Mouse (Mus musculus) lung, adult 2 months (tissue): ENCODE data around the gene Shank2. TPM values are rescaled to one million over a fixed set of nuclear protein-coding genes. Genes with fewer than 3 reads are reported as not detected.

ENCODE experiments used
- DNase-seq: peaks from one replicate; pipeline ENCODE4 v3.0.0; 2022
- H3K4me1 ChIP-seq: fragments of 200-500 bp; 2 replicates; pipeline ENCODE4 v1.6.1; 2011; ENCODE audit warnings: low read length; ENCODE audit not compliant: control insufficient read depth, insufficient read depth
- H3K4me3 ChIP-seq: fragments of 200-500 bp; replicated peaks from 2 replicates; pipeline ENCODE3; 2011; ENCODE audit warnings: low read depth, mild to moderate bottlenecking, control low read depth, low read length; ENCODE audit errors: extremely low read depth
- CTCF ChIP-seq: fragments of 200-500 bp; IDR thresholded peaks from 2 replicates; pipeline ENCODE4 v1.5.1; 2011; ENCODE audit warnings: mild to moderate bottlenecking, low read length, control low read depth; ENCODE audit not compliant: insufficient read depth
- POLR2A ChIP-seq: fragments of 200-500 bp; IDR thresholded peaks from 2 replicates; pipeline ENCODE4 v1.6.1; 2011; ENCODE audit warnings: low read depth, mild to moderate bottlenecking, control low read depth, low read length, borderline replicate concordance; ENCODE audit errors: extremely low read depth
- WGBS: fragments of 180-500 bp; shearing (Covaris S2); methylation state at CpG from one replicate; pipeline ENCODE4 v1.1.7; 2018; 5-methylcytosine and 5-hydroxymethylcytosine counted together
- polyA plus RNA-seq: library from polyadenylated mRNA; depleted of rRNA; stranded (reverse); fragments of >200 nt; gene quantifications from 2 replicates; pipeline ENCODE4 v1.2.3, GENCODE M21; 2012

Shank2 gene
- polyA plus RNA-seq, 1 experiment: 3.5 TPM

DNA sequence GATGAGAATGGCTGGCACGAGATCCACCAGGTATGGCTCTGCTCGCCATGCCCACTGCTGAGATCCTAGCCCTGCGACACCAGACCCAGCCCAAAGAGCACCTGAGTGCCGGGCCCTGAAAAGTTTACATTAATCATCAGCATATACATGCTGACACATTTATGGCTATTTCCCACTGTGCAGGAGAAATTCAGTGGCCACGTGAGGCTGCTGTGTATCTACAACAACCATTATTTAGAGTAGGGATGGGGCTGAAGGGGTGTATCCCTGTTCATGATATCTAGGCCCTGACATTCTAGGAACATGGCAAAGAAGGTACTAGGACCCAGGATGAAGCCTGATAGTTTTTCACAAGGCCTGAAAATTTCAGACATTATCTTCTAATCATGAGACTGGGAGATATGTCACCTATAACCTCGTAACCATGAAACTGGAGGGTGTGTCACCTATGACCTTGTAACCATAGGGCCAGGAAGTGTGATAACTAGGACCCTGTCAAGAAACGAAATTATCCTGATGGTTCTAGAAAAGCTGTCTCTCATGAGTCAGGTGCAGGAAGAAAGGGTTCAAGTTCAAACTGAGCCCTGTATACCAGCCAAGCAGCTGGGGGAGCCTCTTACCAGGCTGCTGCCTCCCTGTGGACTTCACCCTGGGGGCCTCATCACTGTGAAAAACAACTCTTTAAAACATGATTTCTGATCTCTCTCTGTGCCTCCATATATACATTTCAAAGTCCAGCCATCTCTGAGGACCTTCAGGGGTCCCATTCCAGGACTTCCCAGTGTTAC, 68.6 kb downstream of the Shank2 start:
- TF ChIP-seq POLR2A: no peak
- TF ChIP-seq CTCF: no peak
- no peak for DNase-seq
- 68% methylated on average over 7 of the region's 7 CpGs for WGBS
- H3K4me1 ChIP-seq: no peaks in the 10 kb centered on the region
- H3K4me3 ChIP-seq: no peak overlapping the region

DNA sequence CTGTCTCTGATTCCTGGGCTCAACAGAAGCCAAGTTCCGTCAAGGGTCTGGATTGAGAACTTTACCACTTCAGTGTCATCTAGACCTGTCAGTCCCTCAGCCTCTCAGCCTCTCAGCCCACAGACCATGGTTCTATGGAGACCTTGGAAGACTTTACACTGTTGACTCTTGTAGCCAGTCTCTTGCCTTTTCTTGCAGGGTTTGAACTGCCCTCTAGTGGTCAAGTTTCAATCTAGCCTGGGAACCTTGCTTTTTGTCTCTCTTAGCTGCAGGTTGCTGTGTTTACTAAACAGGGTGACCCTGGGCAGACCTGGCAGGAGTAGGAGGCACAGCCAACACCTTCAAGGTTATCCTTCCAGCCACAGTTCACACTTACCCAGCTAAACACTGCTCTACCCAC, 70.5 kb downstream of the Shank2 start:
- no peak for TF ChIP-seq POLR2A
- 0 out of 2 replicates have a peak, but pooled peaks have one; percentile 0 for TF ChIP-seq CTCF
- no peak for DNase-seq
- 50% methylated on average over 1 of the region's 1 CpGs for WGBS
- Histone ChIP-seq H3K4me1 (no peaks in the 10 kb centered on the region), H3K4me3 (no peak overlapping the region)

- no peak for TF ChIP-seq POLR2A
- no peak for TF ChIP-seq CTCF
- no peaks in the 10 kb centered on the region for H3K4me1 ChIP-seq
- WGBS: 88% methylated on average over 2 of the region's 2 CpGs
- DNase-seq: no peak
- H3K4me3 ChIP-seq: no peak overlapping the region
Measured at GRCm38 (mm10) chr7:144072856-144073255, 71.1 kb downstream of the Shank2 start.

GRCm38 (mm10) chr7:144074718-144075117, 73.0 kb downstream of the Shank2 start:
- H3K4me1 ChIP-seq: no peaks in the 10 kb centered on the region
- H3K4me3 ChIP-seq: no peak overlapping the region
- WGBS: 23% methylated on average over 3 of the region's 3 CpGs
- peak; percentile 66 for DNase-seq
- no peak for TF ChIP-seq POLR2A
- peak; percentile 82 for TF ChIP-seq CTCF

GRCm38 (mm10) chr7:144078661-144079060, 76.9 kb downstream of the Shank2 start:
- Histone ChIP-seq H3K4me3 (no peak overlapping the region), H3K4me1 (no peaks in the 10 kb centered on the region)
- TF ChIP-seq POLR2A (no peak), CTCF (no peak)
- no peak for DNase-seq
- 73% methylated on average over 1 of the region's 1 CpGs for WGBS

GRCm38 (mm10) chr7:144079861-144080260, 78.1 kb downstream of the Shank2 start:
- Histone ChIP-seq H3K4me3 (no peak overlapping the region), H3K4me1 (no peaks in the 10 kb centered on the region)
- 83% methylated on average over 1 of the region's 1 CpGs for WGBS
- no peak for TF ChIP-seq CTCF
- no peak for TF ChIP-seq POLR2A
- DNase-seq: no peak

DNA sequence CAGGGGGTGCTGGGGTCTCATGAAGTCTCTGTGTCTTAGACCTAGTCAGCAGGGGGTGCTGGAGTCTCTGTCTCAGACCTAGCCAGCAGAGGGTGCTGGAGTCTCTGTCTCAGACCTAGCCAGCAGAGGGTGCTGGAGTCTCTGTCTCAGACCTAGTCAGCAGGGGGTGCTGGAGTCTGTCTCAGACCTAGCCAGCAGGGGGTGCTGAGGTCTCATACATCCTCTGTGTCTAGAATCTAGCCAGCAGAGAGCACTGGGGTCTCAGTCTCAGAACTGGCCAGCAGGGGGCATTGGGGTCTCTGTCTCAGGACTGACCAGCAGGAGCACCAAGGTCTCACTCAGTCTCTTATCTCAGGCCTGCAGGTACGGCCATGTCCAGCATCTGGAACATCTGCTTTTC, 79.7 kb downstream of the Shank2 start:
- no peaks in the 10 kb centered on the region for H3K4me1 ChIP-seq
- no peak overlapping the region for H3K4me3 ChIP-seq
- TF ChIP-seq POLR2A (no peak), CTCF (peak; percentile 22)
- DNase-seq: no peak
- 79% methylated on average over 1 of the region's 1 CpGs for whole genome bisulfite sequencing

- Histone ChIP-seq H3K4me3 (no peak overlapping the region), H3K4me1 (no peaks in the 10 kb centered on the region)
- WGBS: 66% methylated on average over 2 of the region's 2 CpGs
- DNase-seq: no peak
- TF ChIP-seq CTCF (no peak), POLR2A (no peak)
Measured at GRCm38 (mm10) chr7:144081963-144082362, 80.2 kb downstream of the Shank2 start.

DNA sequence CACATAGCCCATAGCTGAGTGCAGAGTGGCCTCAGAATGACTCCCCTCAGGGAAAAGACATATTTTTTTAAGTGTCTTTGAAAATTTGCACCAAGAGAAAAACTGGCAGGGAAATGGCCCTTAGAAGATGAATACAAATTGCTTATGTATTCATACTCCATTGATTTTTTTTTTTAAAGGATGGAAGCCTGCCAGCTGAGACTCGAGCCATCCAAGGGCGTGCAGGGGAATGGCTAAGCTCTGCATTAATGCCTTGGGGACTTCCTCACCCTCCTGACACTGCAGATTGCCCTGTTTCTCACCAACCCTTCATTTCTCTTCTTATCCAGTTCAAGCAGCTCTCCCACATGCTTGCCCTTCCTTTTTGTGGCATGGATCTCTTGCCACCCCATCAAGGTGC, 85.5 kb downstream of the Shank2 start:
- Histone ChIP-seq H3K4me3 (no peak overlapping the region), H3K4me1 (no peaks in the 10 kb centered on the region)
- TF ChIP-seq POLR2A (no peak), CTCF (no peak)
- 39% methylated on average over 2 of the region's 2 CpGs for WGBS
- DNase-seq: no peak

- Histone ChIP-seq H3K4me3 (no peak overlapping the region), H3K4me1 (no peaks in the 10 kb centered on the region)
- WGBS: 84% methylated on average over 12 of the region's 12 CpGs
- no peak for DNase-seq
- no peak for TF ChIP-seq POLR2A
- TF ChIP-seq CTCF: no peak
Measured at GRCm38 (mm10) chr7:144094132-144094531, 92.4 kb downstream of the Shank2 start.
